In genomic region chr14:46754371-46754770, GRCm38 (mm10) we compare ENCODE assay signal across 4 mouse cellular contexts. TPM values are rescaled to one million over a fixed set of nuclear protein-coding genes. Genes with fewer than 3 reads are reported as not detected.
"Had no signal": no experiment of that assay in that cellular context is flagged by ENCODE, and none has a peak within 500 bp of the region (broad histone marks: within the 10 kb centered on the region; RNA-seq: fewer than 3 reads in every experiment).

No protein-coding gene starts in this region.

RNA-seq across cellular contexts. Expression of gene Cdkn3, which starts 6.0 kb away (rescaled TPM):
- total RNA-seq: gastrocnemius, adult 2 months; layer of hippocampus, adult 18-20 months; layer of hippocampus, postnatal 36 days; liver, adult 2 months had no signal
